Mouse (Mus musculus) kidney, postnatal 0 days (tissue): ENCODE results near the gene Setd3. TPM values are rescaled to one million over a fixed set of nuclear protein-coding genes. Genes with fewer than 3 reads are reported as not detected.
A peak's percentile ranks its signal among the peaks of the same experiment; 100 is the strongest.

Source experiments
- ATAC-seq: fragments of 200-750 bp; cut with Nextera tagmentation; replicated peaks from 2 replicates; pipeline ENCODE4 v1.8.0; 2017; ENCODE audit warnings: low read depth, moderate number of reproducible peaks, moderate TSS enrichment, moderate library complexity; ENCODE audit not compliant: low FRiP score
- DNase-seq: peaks from one replicate; pipeline ENCODE4 v3.0.0-alpha.2; 2016; ENCODE audit warnings: low spot score
- H3K27ac ChIP-seq: fragments of 300-500 bp; sonication (generic); 2 replicates; pipeline ENCODE4 v1.5.1; 2014; ENCODE audit warnings: mild to moderate bottlenecking
- H3K27me3 ChIP-seq: fragments of 300-500 bp; sonication (generic); 2 replicates; pipeline ENCODE4 v1.6.1; 2014; ENCODE audit warnings: low read length, mixed read lengths; ENCODE audit not compliant: insufficient read depth
- H3K36me3 ChIP-seq: fragments of 300-500 bp; sonication (generic); 2 replicates; pipeline ENCODE4 v1.6.1; 2014; ENCODE audit warnings: low read length, mixed read lengths; ENCODE audit not compliant: insufficient read depth
- H3K4me1 ChIP-seq: fragments of 300-500 bp; sonication (generic); replicated peaks from 2 replicates; pipeline ENCODE4 v1.6.1; 2014; ENCODE audit warnings: antibody characterized with exemption, low read length, mixed read lengths; ENCODE audit not compliant: insufficient read depth
- H3K4me2 ChIP-seq: fragments of 300-500 bp; sonication (generic); 2 replicates; pipeline ENCODE4 v1.6.1; 2014; ENCODE audit warnings: mild to moderate bottlenecking, low read length, moderate library complexity, mixed read lengths
- H3K4me3 ChIP-seq: fragments of 300-500 bp; sonication (generic); replicated peaks from 2 replicates; pipeline ENCODE4 v1.5.1; 2014; ENCODE audit warnings: low read depth, low read length
- H3K9ac ChIP-seq: fragments of 300-500 bp; sonication (generic); 2 replicates; pipeline ENCODE4 v1.6.1; 2014; ENCODE audit warnings: low read depth, low read length
- H3K9me3 ChIP-seq: fragments of 300-500 bp; sonication (generic); replicated peaks from 2 replicates; pipeline ENCODE4 v1.6.1; 2016; ENCODE audit warnings: low read length, inconsistent platforms, mixed read lengths
- CTCF ChIP-seq: IDR thresholded peaks from 2 replicates; pipeline ENCODE4 v1.5.1; 2016; ENCODE audit warnings: antibody characterized with exemption, low read depth, mild to moderate bottlenecking, moderate library complexity
- WGBS: fragments of 180-500 bp; shearing (Covaris S2); extraction: QIAGEN DNeasy Blood & Tissue Kit; methylation state at CpG from one replicate; pipeline ENCODE4 v1.1.7; 2014; 5-methylcytosine and 5-hydroxymethylcytosine counted together
- polyA plus RNA-seq: library from polyadenylated mRNA; unstranded; fragments of >200 nt; fragmentation: Nextera tagmentation; extraction: Ambion mirVana; gene quantifications from 2 replicates; pipeline ENCODE4 v1.2.1, GENCODE M21; 2015

Setd3 gene
- polyA plus RNA-seq, 1 experiment from 2014 or later, result 74.3 TPM

DNA sequence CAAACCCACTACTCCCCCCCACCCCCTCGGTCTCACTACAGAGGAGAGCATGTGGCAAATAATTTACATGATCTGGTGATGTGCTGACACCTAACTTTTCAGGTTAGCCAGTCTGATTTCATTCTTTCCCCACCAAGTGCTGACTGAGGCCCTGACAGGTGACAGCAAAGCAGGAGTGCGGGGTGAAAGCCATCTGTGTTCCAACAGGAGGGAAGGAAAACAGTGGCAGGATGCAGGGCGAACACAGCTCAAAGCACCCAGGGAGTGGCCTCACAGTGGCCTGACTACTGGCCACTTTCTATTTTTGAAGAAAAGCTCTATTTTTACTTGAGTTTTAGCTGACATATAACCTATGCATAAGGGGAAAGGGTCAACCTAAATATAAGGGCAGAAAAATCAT lies 15.4 kb downstream of the Setd3 start:
- no peak for TF ChIP-seq CTCF
- 70% methylated on average over 3 of the region's 3 CpGs for WGBS
- H3K27ac ChIP-seq, result no peak overlapping the region

DNA sequence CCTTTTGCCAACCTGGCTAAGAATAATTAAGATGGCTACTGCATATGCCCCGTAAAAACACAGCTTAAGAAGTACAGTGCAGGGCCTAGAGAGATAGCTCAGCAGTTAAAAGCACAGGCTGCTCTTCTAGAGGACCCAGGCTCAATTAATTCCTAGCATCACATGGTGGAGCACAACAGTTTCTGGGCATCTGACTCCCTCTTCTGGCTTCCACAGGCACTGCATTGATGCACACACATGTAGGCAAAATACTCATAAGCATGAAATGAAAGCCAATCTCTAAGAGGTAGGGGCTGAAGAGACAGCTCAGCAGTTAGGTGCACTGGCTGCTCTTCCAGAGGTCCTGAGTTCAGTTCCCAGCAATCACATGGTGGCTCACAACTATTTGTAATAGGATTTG lies 17.1 kb downstream of the Setd3 start:
- H3K36me3 ChIP-seq, result peaks cover 27% of the 10 kb centered on the region
- DNase-seq (peak; percentile 44), ATAC-seq (no peak)

More for the DNA sequence above, 15.4 kb downstream of the Setd3 start:
- no peak overlapping the region for H3K4me3 ChIP-seq
- no peak overlapping the region for H3K9ac ChIP-seq
- H3K27me3 ChIP-seq, result no peaks in the 10 kb centered on the region
- no peak overlapping the region for H3K4me2 ChIP-seq
- peaks cover 23% of the 10 kb centered on the region for H3K36me3 ChIP-seq
- ATAC-seq (no peak), DNase-seq (no peak)
- no peaks in the 10 kb centered on the region for H3K9me3 ChIP-seq
- H3K4me1 ChIP-seq, result no peaks in the 10 kb centered on the region

DNA sequence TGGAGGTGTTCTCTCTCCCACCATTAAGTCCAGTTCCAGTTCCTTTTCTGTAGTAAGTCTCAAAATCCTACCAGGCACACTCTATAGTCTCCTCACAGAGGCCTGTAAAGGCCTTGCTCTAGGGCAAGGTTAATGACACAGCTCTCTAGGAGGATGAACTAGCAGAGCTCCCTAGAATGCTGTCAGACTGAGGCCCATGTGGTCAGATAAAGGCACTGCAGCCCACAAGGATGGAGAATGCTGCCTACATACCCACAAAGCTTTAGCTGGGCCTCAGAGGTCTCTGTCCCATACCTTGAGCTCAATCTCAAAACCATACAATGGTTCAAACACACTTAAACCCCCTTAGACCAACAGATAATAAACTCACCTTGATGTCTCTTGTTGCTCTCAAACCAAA lies 19.3 kb downstream of the Setd3 start:
- H3K4me1 ChIP-seq, result no peaks in the 10 kb centered on the region
- H3K36me3 ChIP-seq, result peaks cover 31% of the 10 kb centered on the region
- ATAC-seq, result no peak
- H3K27ac ChIP-seq, result no peak overlapping the region
- H3K27me3 ChIP-seq, result no peaks in the 10 kb centered on the region
- peak; percentile 18; the same call in 1 of the 2 replicates for TF ChIP-seq CTCF
- H3K9ac ChIP-seq, result no peak overlapping the region
- no peak overlapping the region for H3K4me3 ChIP-seq
- H3K9me3 ChIP-seq, result no peaks in the 10 kb centered on the region
- H3K4me2 ChIP-seq, result no peak overlapping the region
- DNase-seq, result no peak

More for the DNA sequence above, 17.1 kb downstream of the Setd3 start:
- Histone ChIP-seq H3K9ac (no peak overlapping the region), H3K27ac (no peak overlapping the region), H3K4me2 (no peak overlapping the region), H3K4me1 (no peaks in the 10 kb centered on the region), H3K4me3 (no peak overlapping the region), H3K9me3 (no peaks in the 10 kb centered on the region), H3K27me3 (no peaks in the 10 kb centered on the region)
- WGBS, result 86% methylated on average over 1 of the region's 1 CpGs
- TF ChIP-seq CTCF, result peak; percentile 66

DNA sequence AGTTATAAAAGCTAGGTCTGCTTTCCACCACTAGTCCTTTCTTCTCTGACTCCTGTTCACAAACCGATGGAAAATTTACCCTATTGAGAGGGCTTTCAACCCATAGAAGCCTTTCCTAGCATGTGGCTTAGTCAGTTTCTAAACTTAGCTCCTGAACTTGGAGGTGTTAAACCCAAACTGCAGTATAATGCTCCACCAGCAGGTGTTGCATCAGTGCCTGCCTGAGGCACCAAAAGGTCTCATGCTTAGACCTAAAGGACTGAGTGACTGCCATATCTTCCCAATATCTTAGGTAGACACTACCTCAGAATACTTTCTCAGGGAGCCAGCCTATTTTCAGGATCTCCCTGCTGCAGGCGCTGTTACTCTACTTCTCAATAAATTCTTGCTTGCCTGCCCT lies 26.4 kb downstream of the Setd3 start:
- TF ChIP-seq CTCF, result peak; percentile 27; the same call in 1 of the 2 replicates
- Histone ChIP-seq H3K27me3 (no peaks in the 10 kb centered on the region), H3K27ac (no peak overlapping the region), H3K4me3 (no peak overlapping the region), H3K4me1 (no peaks in the 10 kb centered on the region), H3K36me3 (peaks cover 26% of the 10 kb centered on the region), H3K9ac (no peak overlapping the region), H3K9me3 (no peaks in the 10 kb centered on the region), H3K4me2 (no peak overlapping the region)
- ATAC-seq (no peak), DNase-seq (no peak)
- WGBS, result 100% methylated on average over 2 of the region's 2 CpGs

DNA sequence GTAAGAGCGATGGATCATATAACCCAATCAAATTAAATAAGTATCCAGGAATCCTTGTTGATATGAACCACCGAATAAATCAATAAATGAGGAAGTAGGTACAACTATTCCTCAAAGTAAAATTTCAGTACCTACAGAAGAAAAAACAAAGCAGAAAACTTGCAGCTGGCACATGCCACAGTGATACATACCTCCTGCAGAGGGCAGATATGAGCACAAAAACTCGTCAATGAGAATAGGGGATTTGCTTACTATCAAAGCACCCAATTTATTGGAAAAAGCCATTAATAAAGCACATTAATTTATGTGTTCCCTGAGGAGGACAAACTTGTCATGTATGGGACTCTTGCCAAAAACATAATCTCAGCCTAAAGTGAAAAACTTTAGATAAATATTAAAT lies 29.4 kb downstream of the Setd3 start:
- no peak overlapping the region for H3K4me2 ChIP-seq
- peak; percentile 53 for TF ChIP-seq CTCF
- no peak overlapping the region for H3K9ac ChIP-seq
- no peaks in the 10 kb centered on the region for H3K4me1 ChIP-seq
- H3K27ac ChIP-seq, result no peak overlapping the region
- no peaks in the 10 kb centered on the region for H3K27me3 ChIP-seq
- DNase-seq (no peak), ATAC-seq (no peak)
- 77% methylated on average over 3 of the region's 3 CpGs for WGBS
- H3K9me3 ChIP-seq, result no peaks in the 10 kb centered on the region
- H3K4me3 ChIP-seq, result no peak overlapping the region
- peaks cover 26% of the 10 kb centered on the region for H3K36me3 ChIP-seq

DNA sequence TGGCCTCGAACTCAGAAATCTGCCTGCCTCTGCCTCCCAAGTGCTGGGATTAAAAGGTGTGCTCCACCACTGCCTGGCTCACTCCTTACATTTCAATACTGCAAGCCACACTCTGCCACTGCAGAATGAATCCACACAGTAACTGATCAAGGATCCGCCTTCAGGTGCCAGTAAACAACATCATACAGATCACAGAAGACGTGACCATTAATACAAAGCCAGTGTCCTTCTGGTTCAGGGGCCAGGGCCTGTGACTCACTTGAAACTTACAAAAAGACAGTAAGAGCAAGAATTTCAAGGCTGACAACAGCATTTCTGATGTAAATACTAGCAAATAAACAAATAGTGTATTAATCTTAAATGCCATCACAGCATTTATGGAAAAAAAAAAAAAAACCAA lies 33.9 kb downstream of the Setd3 start:
- Histone ChIP-seq H3K4me2 (no peak overlapping the region), H3K27me3 (no peaks in the 10 kb centered on the region), H3K4me1 (no peaks in the 10 kb centered on the region), H3K9me3 (no peaks in the 10 kb centered on the region), H3K27ac (no peak overlapping the region), H3K36me3 (peaks cover 13% of the 10 kb centered on the region; the same call in 1 of the 2 replicates), H3K9ac (no peak overlapping the region), H3K4me3 (no peak overlapping the region)
- 96% methylated on average over 3 of the region's 3 CpGs for WGBS
- no peak for DNase-seq
- ATAC-seq, result no peak
- no peak for TF ChIP-seq CTCF
